Comparison of ENCODE assay signal across 13 mouse cellular contexts in the genomic region with DNA sequence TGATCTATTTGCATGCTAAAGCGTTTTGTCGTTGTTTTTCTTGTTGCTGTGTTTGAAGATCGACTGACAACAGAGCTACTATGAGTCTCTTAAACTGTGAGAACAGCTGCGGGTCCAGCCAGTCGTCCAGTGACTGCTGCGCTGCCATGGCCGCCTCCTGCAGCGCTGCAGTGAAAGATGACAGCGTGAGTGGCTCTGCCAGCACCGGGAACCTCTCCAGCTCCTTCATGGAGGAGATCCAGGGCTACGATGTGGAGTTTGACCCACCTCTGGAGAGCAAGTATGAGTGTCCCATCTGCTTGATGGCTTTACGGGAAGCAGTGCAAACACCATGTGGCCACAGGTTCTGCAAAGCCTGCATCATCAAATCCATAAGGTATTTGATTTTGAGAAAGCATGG. TPM values are rescaled to one million over a fixed set of nuclear protein-coding genes. Genes with fewer than 3 reads are reported as not detected.
DNase-seq lines count a peak whose midpoint lies in the region; ATAC-seq and TF ChIP-seq lines count a peak whose summit lies in the region.
"Had no signal": no experiment of that assay in that cellular context is flagged by ENCODE, and none has a peak within 500 bp of the region (broad histone marks: within the 10 kb centered on the region; RNA-seq: fewer than 3 reads in every experiment).

No protein-coding gene starts in this region.

- 65% methylated on average over 12 of the region's 12 CpGs for WGBS in kidney, adult 2 months
- 92% methylated on average over 12 of the region's 12 CpGs for WGBS in kidney, embryonic 15.5 days
- WGBS in stomach, postnatal 0 days, result 82% methylated on average over 12 of the region's 12 CpGs
- 88% methylated on average over 12 of the region's 12 CpGs for WGBS in forebrain, embryonic 14.5 days

- peaks cover 2% of the 10 kb centered on the region for H3K36me3 ChIP-seq in kidney, adult 2 months (ENCODE audit: control insufficient read depth, insufficient read depth, low read length)
- peaks cover 47% of the 10 kb centered on the region for H3K36me3 ChIP-seq in kidney, embryonic 15.5 days
- H3K36me3 ChIP-seq in stomach, postnatal 0 days (ENCODE audit: control insufficient read depth, insufficient read depth, low read length), result peaks cover 10% of the 10 kb centered on the region
- H3K36me3 ChIP-seq in forebrain, embryonic 14.5 days (ENCODE audit: control insufficient read depth, insufficient read depth, low read length), result peaks cover 44% of the 10 kb centered on the region

- TF ChIP-seq POLR2A in kidney, adult 2 months (IDR thresholded peaks at IDR 0.05; ENCODE audit: low read depth, low read length), result no peak

- H3K27me3 ChIP-seq in kidney, adult 2 months (replicated peaks; ENCODE audit: control insufficient read depth, insufficient read depth, low read length), result no peaks in the 10 kb centered on the region
- no peaks in the 10 kb centered on the region for H3K27me3 ChIP-seq in kidney, embryonic 15.5 days
- H3K27me3 ChIP-seq in stomach, postnatal 0 days (ENCODE audit: control insufficient read depth, insufficient read depth, low read length), result no peaks in the 10 kb centered on the region
- no peaks in the 10 kb centered on the region for H3K27me3 ChIP-seq in forebrain, embryonic 14.5 days (replicated peaks; ENCODE audit: control insufficient read depth, insufficient read depth, low read length)

- H3K9me3 ChIP-seq in kidney, embryonic 15.5 days (replicated peaks), result no peaks in the 10 kb centered on the region
- no peaks in the 10 kb centered on the region for H3K9me3 ChIP-seq in stomach, postnatal 0 days (ENCODE audit: control insufficient read depth, low read length)
- H3K9me3 ChIP-seq in forebrain, embryonic 14.5 days (replicated peaks; ENCODE audit: control insufficient read depth, low read length), result no peaks in the 10 kb centered on the region

- ATAC-seq in kidney, embryonic 15.5 days (replicated peaks; ENCODE audit: low FRiP score), result no peak
- ATAC-seq in stomach, postnatal 0 days (ENCODE audit: low FRiP score, low TSS enrichment), result no peak
- ATAC-seq in forebrain, embryonic 14.5 days, result no peak
- ATAC-seq: lung, postnatal 0 days had no signal

- peak; percentile 49 for DNase-seq in adrenal gland, postnatal 10 days
- DNase-seq in adrenal gland, postnatal 4 days (ENCODE audit: low spot score in 2 of 2), result no peak
- peak; percentile 91 for DNase-seq in kidney, adult 2 months
- DNase-seq in right cerebral cortex, postnatal 4 days, result peak; percentile 22
- DNase-seq in right cerebral cortex, adult 2 months (ENCODE audit: low spot score in 2 of 2), result no peak
- no peak for DNase-seq in stomach, postnatal 0 days (ENCODE audit: low spot score)
- no peak for DNase-seq in forebrain, embryonic 14.5 days (ENCODE audit: low spot score)

- no peak for TF ChIP-seq EP300 in stomach, postnatal 0 days (optimal IDR thresholded peaks at IDR 0.05)

- no peak overlapping the region for H3K4me3 ChIP-seq in kidney, adult 2 months (ENCODE audit: insufficient read depth, low read depth, low read length)
- no peak overlapping the region for H3K4me3 ChIP-seq in kidney, embryonic 15.5 days (replicated peaks)
- no peak overlapping the region for H3K4me3 ChIP-seq in stomach, postnatal 0 days (ENCODE audit: low read depth, low read length)
- H3K4me3 ChIP-seq in forebrain, embryonic 14.5 days (ENCODE audit: low read depth, low read length), result no peak overlapping the region

- H3K9ac ChIP-seq in kidney, embryonic 15.5 days, result no peak overlapping the region
- H3K9ac ChIP-seq in stomach, postnatal 0 days (ENCODE audit: low read length), result no peak overlapping the region
- no peak overlapping the region for H3K9ac ChIP-seq in forebrain, embryonic 14.5 days (ENCODE audit: low read length)

- TF ChIP-seq CTCF in kidney, adult 2 months (conservative IDR thresholded peaks at IDR 0.05; ENCODE audit: insufficient read depth, insufficient read length, low read depth, low read length), result no peak
- TF ChIP-seq CTCF in stomach, postnatal 0 days (IDR thresholded peaks at IDR 0.05; ENCODE audit: low read depth), result no peak

- H3K4me2 ChIP-seq in kidney, embryonic 15.5 days, result no peak overlapping the region
- H3K4me2 ChIP-seq in stomach, postnatal 0 days (replicated peaks; ENCODE audit: low read depth), result no peak overlapping the region
- H3K4me2 ChIP-seq in forebrain, embryonic 14.5 days (ENCODE audit: low read length), result no peak overlapping the region
- H3K4me2 ChIP-seq: midbrain, embryonic 11.5 days had no signal

- H3K27ac ChIP-seq in kidney, adult 2 months (ENCODE audit: insufficient read depth, low read depth, low read length), result no peak overlapping the region
- H3K27ac ChIP-seq in kidney, embryonic 15.5 days, result no peak overlapping the region
- H3K27ac ChIP-seq in stomach, postnatal 0 days (replicated peaks), result no peak overlapping the region
- no peak overlapping the region for H3K27ac ChIP-seq in forebrain, embryonic 14.5 days (ENCODE audit: low read depth, low read length)

- H3K4me1 ChIP-seq in kidney, adult 2 months (ENCODE audit: control insufficient read depth, insufficient read depth, low read length), result peaks cover 4% of the 10 kb centered on the region; the same call in 1 of the 2 replicates
- H3K4me1 ChIP-seq in kidney, embryonic 15.5 days, result peaks cover 5% of the 10 kb centered on the region
- no peaks in the 10 kb centered on the region for H3K4me1 ChIP-seq in stomach, postnatal 0 days (replicated peaks; ENCODE audit: control insufficient read depth, insufficient read depth)
- peaks cover 4% of the 10 kb centered on the region; the same call in 1 of the 2 replicates for H3K4me1 ChIP-seq in forebrain, embryonic 14.5 days (ENCODE audit: control insufficient read depth, insufficient read depth, low read length)

RNA-seq across cellular contexts. Expression of a gene that starts 6.2 kb away (rescaled TPM):
- total RNA-seq in adrenal gland, postnatal 10 days (2021), result 10 to 100 TPM; 17.0 to 18.1 TPM
- total RNA-seq in adrenal gland, postnatal 4 days (2021), result 10 to 100 TPM; 26.2 to 26.5 TPM
- 10.6 and 10.8 TPM in 2 replicates for polyA plus RNA-seq in kidney, adult 2 months (2012; rRNA removed)
- 10.8 and 11.0 TPM in 2 replicates for polyA plus RNA-seq in kidney, embryonic 15.5 days (2015; fragmentation: Nextera tagmentation; extraction: Ambion mirVana)
- 4.4 and 4.5 TPM in 2 replicates for polyA plus RNA-seq in stomach, postnatal 0 days (2015; fragmentation: Nextera tagmentation; extraction: Ambion mirVana)
- 12.8 and 13.1 TPM in 2 replicates for polyA plus RNA-seq in forebrain, embryonic 14.5 days (2014; fragmentation: Nextera tagmentation; extraction: Ambion mirVana)

RNA-seq across cellular contexts. Expression of a gene that starts 35.1 kb away (rescaled TPM):
- 10 to 100 TPM; 37.1 to 46.2 TPM for total RNA-seq in adrenal gland, postnatal 10 days (2021)
- 10 to 100 TPM; 30.9 to 41.7 TPM for total RNA-seq in adrenal gland, postnatal 4 days (2021)
- polyA plus RNA-seq in kidney, adult 2 months (2012; rRNA removed), result 8.1 and 12.6 TPM in 2 replicates
- 58.6 and 58.7 TPM in 2 replicates for polyA plus RNA-seq in kidney, embryonic 15.5 days (2015; fragmentation: Nextera tagmentation; extraction: Ambion mirVana)
- 36.5 and 40.3 TPM in 2 replicates for polyA plus RNA-seq in stomach, postnatal 0 days (2015; fragmentation: Nextera tagmentation; extraction: Ambion mirVana)
- 50.2 and 58.8 TPM in 2 replicates for polyA plus RNA-seq in forebrain, embryonic 14.5 days (2014; fragmentation: Nextera tagmentation; extraction: Ambion mirVana)

RNA-seq across cellular contexts. Expression of a gene that starts 35.1 kb away (rescaled TPM):
- under 1 TPM; 0.42 to 0.60 TPM for total RNA-seq in adrenal gland, postnatal 10 days (2021)
- total RNA-seq in adrenal gland, postnatal 4 days (2021), result under 1 TPM; 0.17 to 0.31 TPM
- not detected in 2 replicates for polyA plus RNA-seq in kidney, adult 2 months (2012; rRNA removed)
- 0.05 and 0.06 TPM in 2 replicates for polyA plus RNA-seq in kidney, embryonic 15.5 days (2015; fragmentation: Nextera tagmentation; extraction: Ambion mirVana)
- 0.01 TPM in 2 replicates for polyA plus RNA-seq in stomach, postnatal 0 days (2015; fragmentation: Nextera tagmentation; extraction: Ambion mirVana)
- 0.07 and 0.13 TPM in 2 replicates for polyA plus RNA-seq in forebrain, embryonic 14.5 days (2014; fragmentation: Nextera tagmentation; extraction: Ambion mirVana)
- total RNA-seq: ES-E14 had no signal
- polyA plus RNA-seq: large intestine, adult 2 months had no signal

RNA-seq across cellular contexts. Expression of a gene that starts 59.9 kb away (rescaled TPM):
- under 1 TPM in 1 of 2 experiments, not detected in 1; 0.09 TPM for total RNA-seq in adrenal gland, postnatal 10 days (2021)
- not detected for total RNA-seq in adrenal gland, postnatal 4 days (2021)
- not detected in 2 replicates for polyA plus RNA-seq in kidney, adult 2 months (2012; rRNA removed)
- 0.10 TPM in 1 of 2 replicates, not detected in the other for polyA plus RNA-seq in kidney, embryonic 15.5 days (2015; fragmentation: Nextera tagmentation; extraction: Ambion mirVana)
- polyA plus RNA-seq in stomach, postnatal 0 days (2015; fragmentation: Nextera tagmentation; extraction: Ambion mirVana), result not detected in 2 replicates
- 0.14 TPM in 1 of 2 replicates, not detected in the other for polyA plus RNA-seq in forebrain, embryonic 14.5 days (2014; fragmentation: Nextera tagmentation; extraction: Ambion mirVana)
- total RNA-seq: ES-E14 had no signal
- polyA plus RNA-seq: heart, postnatal 0 days; large intestine, adult 2 months had no signal

Comparison
In these comparisons a context has a peak if more than half of its experiments do, and no peak if none do; other contexts are left out.
1. DNase-seq: peak in adrenal gland, postnatal 10 days (single experiment), kidney, adult 2 months (single experiment) and right cerebral cortex, postnatal 4 days (single experiment); none in adrenal gland, postnatal 4 days (0 of 2), right cerebral cortex, adult 2 months (0 of 2), stomach, postnatal 0 days (single experiment) and forebrain, embryonic 14.5 days (single experiment).